Mouse (Mus musculus) MEL (cell line): ENCODE measurements around the gene Siah2. TPM values are rescaled to one million over a fixed set of nuclear protein-coding genes. Genes with fewer than 3 reads are reported as not detected.

Experiments
- DNase-seq: peaks from one replicate; pipeline ENCODE4 v3.0.0; 2011; ENCODE audit warnings: low read depth, low spot score
- H3K27ac ChIP-seq: 2 replicates; pipeline ENCODE4 v1.5.1; 2012; ENCODE audit warnings: low read depth, mild to moderate bottlenecking, control low read depth, low read length, moderate library complexity; ENCODE audit not compliant: control insufficient read depth
- H3K27me3 ChIP-seq, 2 experiments: fragments of 150-350 bp in 1 of 2; sonication (generic) in 1 of 2; 2 replicates each; pipeline ENCODE4 v1.6.1; 2012; ENCODE audit warnings: low read length in 2 of 2, mild to moderate bottlenecking in 2 of 2, improper control_type of control experiment in 1 of 2, moderate library complexity in 1 of 2; ENCODE audit not compliant: insufficient read depth in 2 of 2, control insufficient read depth in 1 of 2
- H3K36me3 ChIP-seq, 2 experiments: 2 replicates each; pipeline ENCODE4 v1.6.1; 2012 to 2014; ENCODE audit warnings: low read length in 2 of 2, improper control_type of control experiment in 1 of 2, inconsistent platforms in 1 of 2, mild to moderate bottlenecking in 1 of 2; ENCODE audit not compliant: insufficient read depth in 2 of 2, control insufficient read depth in 1 of 2
- H3K4me1 ChIP-seq, 2 experiments: fragments of 150-350 bp in 1 of 2; sonication (generic) in 1 of 2; 2 replicates each; pipeline ENCODE4 v1.6.1; 2012; ENCODE audit warnings: low read length in 2 of 2, improper control_type of control experiment in 1 of 2, mild to moderate bottlenecking in 1 of 2; ENCODE audit not compliant: insufficient read depth in 2 of 2, control insufficient read depth in 1 of 2
- H3K4me3 ChIP-seq, 2 experiments: fragments of 150-350 bp in 1 of 2; sonication (generic) in 1 of 2; 2 replicates each; pipeline ENCODE4 v1.5.1; 2012; ENCODE audit warnings: low read depth in 2 of 2, low read length in 2 of 2, mild to moderate bottlenecking in 2 of 2, moderate library complexity in 2 of 2, control low read depth in 1 of 2, improper control_type of control experiment in 1 of 2; ENCODE audit not compliant: control insufficient read depth in 1 of 2, insufficient read depth in 1 of 2
- H3K79me2 ChIP-seq: 2 replicates; pipeline ENCODE4 v1.6.1; 2012; ENCODE audit warnings: mild to moderate bottlenecking, low read length, moderate library complexity; ENCODE audit not compliant: control insufficient read depth, poor library complexity, insufficient read depth
- H3K9ac ChIP-seq: 2 replicates; pipeline ENCODE4 v1.6.1; 2012; ENCODE audit warnings: low read depth, mild to moderate bottlenecking, control low read depth, low read length, moderate library complexity; ENCODE audit not compliant: control insufficient read depth, poor library complexity, severe bottlenecking
- H3K9me3 ChIP-seq: fragments of 150-350 bp; sonication (generic); replicated peaks from 2 replicates; pipeline ENCODE4 v1.6.1; 2012; ENCODE audit warnings: mild to moderate bottlenecking, low read length, improper control_type of control experiment, moderate library complexity; ENCODE audit not compliant: insufficient read depth
- BHLHE40 ChIP-seq: IDR thresholded peaks from 2 replicates; pipeline ENCODE4 v1.6.1; 2012; ENCODE audit warnings: low read depth, mild to moderate bottlenecking, inconsistent platforms, low read length, improper control_type of control experiment, borderline replicate concordance
- CHD1 ChIP-seq: IDR thresholded peaks from 2 replicates; pipeline ENCODE4 v1.6.1; 2012; ENCODE audit warnings: low read depth, mild to moderate bottlenecking, inconsistent platforms, low read length, improper control_type of control experiment
- CHD2 ChIP-seq: IDR thresholded peaks from 2 replicates; pipeline ENCODE4 v1.6.1; 2011; ENCODE audit warnings: low read length, improper control_type of control experiment
- ELF1 ChIP-seq: IDR thresholded peaks from 2 replicates; pipeline ENCODE4 v1.6.1; 2014; ENCODE audit warnings: low read depth, mild to moderate bottlenecking, inconsistent platforms, low read length, improper control_type of control experiment, moderate library complexity
- GATA1 ChIP-seq: IDR thresholded peaks from 2 replicates; pipeline ENCODE4 v1.6.1; 2011; ENCODE audit warnings: low read depth, low read length, improper control_type of control experiment
- HCFC1 ChIP-seq: IDR thresholded peaks from 2 replicates; pipeline ENCODE4 v1.6.1; 2012; ENCODE audit warnings: low read depth, mild to moderate bottlenecking, inconsistent platforms, low read length, improper control_type of control experiment, moderate library complexity
- JUND ChIP-seq: IDR thresholded peaks from 2 replicates; pipeline ENCODE4 v1.6.1; 2011; ENCODE audit warnings: low read depth, mild to moderate bottlenecking, improper control_type of control experiment, low read length
- MAFK ChIP-seq: IDR thresholded peaks from 2 replicates; pipeline ENCODE4 v1.6.1; 2011; ENCODE audit warnings: low read depth, mild to moderate bottlenecking, low read length, improper control_type of control experiment, borderline replicate concordance
- MAX ChIP-seq: IDR thresholded peaks from 2 replicates; pipeline ENCODE4 v1.6.1; 2011; ENCODE audit warnings: low read length, improper control_type of control experiment
- MAZ ChIP-seq: IDR thresholded peaks from 2 replicates; pipeline ENCODE4 v1.6.1; 2012; ENCODE audit warnings: low read depth, mild to moderate bottlenecking, inconsistent platforms, low read length, improper control_type of control experiment
- MXI1 ChIP-seq: IDR thresholded peaks from 2 replicates; pipeline ENCODE4 v1.6.1; 2011; ENCODE audit warnings: mild to moderate bottlenecking, low read depth, low read length, improper control_type of control experiment
- MYC ChIP-seq: IDR thresholded peaks from 2 replicates; pipeline ENCODE4 v1.6.1; 2011; ENCODE audit warnings: low read depth, mild to moderate bottlenecking, low read length, improper control_type of control experiment, moderate library complexity
- NRF1 ChIP-seq: IDR thresholded peaks from 2 replicates; pipeline ENCODE4 v1.6.1; 2014; ENCODE audit warnings: low read depth, mild to moderate bottlenecking, inconsistent platforms, low read length, improper control_type of control experiment, moderate library complexity; ENCODE audit not compliant: poor library complexity, insufficient read depth, severe bottlenecking
- POLR2A ChIP-seq, 2 experiments: IDR thresholded peaks; 2 replicates each; pipeline ENCODE4 v1.6.1; 2011 to 2012; ENCODE audit warnings: low read length in 2 of 2, mild to moderate bottlenecking in 2 of 2, control low read depth in 1 of 2, improper control_type of control experiment in 1 of 2, low read depth in 1 of 2, moderate library complexity in 1 of 2; ENCODE audit not compliant: control insufficient read depth in 1 of 2, insufficient read depth in 1 of 2, poor library complexity in 1 of 2
- POLR2AphosphoS2 ChIP-seq: IDR thresholded peaks from 2 replicates; pipeline ENCODE4 v1.6.1; 2011; ENCODE audit warnings: low read length, improper control_type of control experiment
- RAD21 ChIP-seq: IDR thresholded peaks from 2 replicates; pipeline ENCODE4 v1.6.1; 2011; ENCODE audit warnings: mild to moderate bottlenecking, low read depth, low read length, improper control_type of control experiment
- RCOR1 ChIP-seq: IDR thresholded peaks from 2 replicates; pipeline ENCODE4 v1.6.1; 2012; ENCODE audit warnings: low read depth, mild to moderate bottlenecking, inconsistent platforms, low read length, improper control_type of control experiment
- SIN3A ChIP-seq: IDR thresholded peaks from 2 replicates; pipeline ENCODE4 v1.6.1; 2012; ENCODE audit warnings: low read length, improper control_type of control experiment, inconsistent platforms
- SMC3 ChIP-seq: IDR thresholded peaks from 2 replicates; pipeline ENCODE4 v1.6.1; 2011; ENCODE audit warnings: low read depth, low read length, improper control_type of control experiment
- TAL1 ChIP-seq: IDR thresholded peaks from 2 replicates; pipeline ENCODE4 v1.6.1; 2012; ENCODE audit warnings: mild to moderate bottlenecking, inconsistent platforms, low read length, moderate library complexity, mixed read lengths
- TBP ChIP-seq: IDR thresholded peaks from 2 replicates; pipeline ENCODE4 v1.8.0; 2011; ENCODE audit warnings: low read depth, low read length, improper control_type of control experiment
- UBTF ChIP-seq: IDR thresholded peaks from 2 replicates; pipeline ENCODE4 v1.6.1; 2012; ENCODE audit warnings: low read depth, mild to moderate bottlenecking, inconsistent platforms, low read length, improper control_type of control experiment, moderate library complexity, borderline replicate concordance; ENCODE audit not compliant: insufficient read depth
- USF1 ChIP-seq: IDR thresholded peaks from 2 replicates; pipeline ENCODE4 v1.6.1; 2014; ENCODE audit warnings: low read depth, mild to moderate bottlenecking, inconsistent platforms, low read length, improper control_type of control experiment, moderate library complexity
- USF2 ChIP-seq, 2 experiments: IDR thresholded peaks; 2 replicates each; pipeline ENCODE4 v1.6.1; 2011 to 2012; ENCODE audit warnings: improper control_type of control experiment in 2 of 2, low read length in 2 of 2, borderline replicate concordance in 1 of 2, inconsistent platforms in 1 of 2, low read depth in 1 of 2, mild to moderate bottlenecking in 1 of 2; ENCODE audit not compliant: insufficient read depth in 1 of 2
- ZC3H11A ChIP-seq: IDR thresholded peaks from 2 replicates; pipeline ENCODE4 v1.6.1; 2012; ENCODE audit warnings: low read depth, mild to moderate bottlenecking, inconsistent platforms, low read length, improper control_type of control experiment
- ZKSCAN1 ChIP-seq: IDR thresholded peaks from 2 replicates; pipeline ENCODE4 v1.6.1; 2012; ENCODE audit warnings: low read depth, mild to moderate bottlenecking, inconsistent platforms, low read length, improper control_type of control experiment, moderate library complexity
- ZMIZ1 ChIP-seq: IDR thresholded peaks from 2 replicates; pipeline ENCODE4 v1.6.1; 2012; ENCODE audit warnings: low read depth, mild to moderate bottlenecking, inconsistent platforms, low read length, improper control_type of control experiment, moderate library complexity
- ZNF384 ChIP-seq: IDR thresholded peaks from 2 replicates; pipeline ENCODE4 v1.6.1; 2012; ENCODE audit warnings: low read depth, mild to moderate bottlenecking, inconsistent platforms, low read length, improper control_type of control experiment
- polyA plus RNA-seq, 2 experiments: library from polyadenylated mRNA; stranded (reverse) in 1 of 2; unstranded in 1 of 2; fragments of >175 nt in 1 of 2; fragments of >200 nt in 1 of 2; gene quantifications; 2 replicates each; pipeline versions ENCODE4 v1.2.1 to v1.2.4; 2012; ENCODE audit warnings: low replicate concordance in 2 of 2, low read depth in 1 of 2; ENCODE audit not compliant: insufficient read length in 2 of 2, insufficient read depth in 1 of 2, missing spikeins in 1 of 2
- total RNA-seq: library from RNA; depleted of rRNA; stranded (reverse); fragments of 300-350 nt; gene quantifications from 2 replicates; pipeline ENCODE4 v1.2.3, GENCODE M21; 2012

Gene Siah2
- total and polyA plus RNA-seq, 3 experiments, result 17.6 to 58.1 (median 22.5) TPM

- DNase-seq, result no peak
Observed at GRCm38 (mm10) chr3:58731520-58731919, 39.3 kb upstream of the Siah2 start.

GRCm38 (mm10) chr3:58730580-58730979 is 38.4 kb upstream of the Siah2 start:
- no peak for DNase-seq
- no peaks in the 10 kb centered on the region for H3K4me1 ChIP-seq
- TF ChIP-seq TAL1, result no peak
- no peak for TF ChIP-seq ZNF384
- TF ChIP-seq MYC, result no peak
- no peak for TF ChIP-seq RCOR1
- no peak for TF ChIP-seq HCFC1
- TF ChIP-seq POLR2A (IDR thresholded peaks at IDR 0.05; ENCODE audit: control insufficient read depth in 1 of 2, insufficient read depth in 1 of 2, low read depth in 1 of 2, low read length in 2 of 2, poor library complexity in 1 of 2), result no peak
- no peak for TF ChIP-seq ZMIZ1
- no peak for TF ChIP-seq POLR2AphosphoS2
- TF ChIP-seq CHD1, result no peak
- no peak for TF ChIP-seq BHLHE40
- TF ChIP-seq ZC3H11A, result no peak
- no peak for TF ChIP-seq TBP
- TF ChIP-seq CHD2, result no peak
- TF ChIP-seq NRF1, result no peak
- no peak for TF ChIP-seq MAFK
- TF ChIP-seq UBTF, result no peak
- no peak for TF ChIP-seq USF2 (IDR thresholded peaks at IDR 0.05; ENCODE audit: borderline replicate concordance in 1 of 2, insufficient read depth in 1 of 2, low read depth in 1 of 2, low read length in 2 of 2)
- TF ChIP-seq MXI1, result no peak
- TF ChIP-seq GATA1, result no peak
- no peak for TF ChIP-seq ELF1
- no peak overlapping the region for H3K4me3 ChIP-seq
- no peaks in the 10 kb centered on the region for H3K9me3 ChIP-seq
- no peaks in the 10 kb centered on the region for H3K79me2 ChIP-seq
- H3K9ac ChIP-seq, result no peak overlapping the region
- no peak overlapping the region for H3K27ac ChIP-seq
- H3K27me3 ChIP-seq, result no peaks in the 10 kb centered on the region; a peak in 4 of 4 replicates
- no peaks in the 10 kb centered on the region for H3K36me3 ChIP-seq

More at GRCm38 (mm10) chr3:58731520-58731919, 39.3 kb upstream of the Siah2 start:
- Histone ChIP-seq H3K79me2 (no peaks in the 10 kb centered on the region), H3K27me3 (peaks cover 0 to 2% of the 10 kb centered on the region in 2 experiments), H3K36me3 (no peaks in the 10 kb centered on the region), H3K4me3 (no peak overlapping the region), H3K4me1 (no peaks in the 10 kb centered on the region), H3K9me3 (no peaks in the 10 kb centered on the region), H3K27ac (no peak overlapping the region), H3K9ac (no peak overlapping the region)
- TF ChIP-seq ZNF384 (no peak), MAX (no peak), MAZ (no peak), RAD21 (no peak), NRF1 (no peak), SIN3A (no peak), CHD1 (no peak), SMC3 (no peak), ELF1 (no peak), JUND (no peak), RCOR1 (no peak), USF1 (no peak), BHLHE40 (no peak), ZKSCAN1 (no peak), MYC (no peak)
